Mouse (Mus musculus) kidney, postnatal 4 days (tissue): ENCODE measurements around the gene Rpl13.
A peak's percentile ranks its signal among the peaks of the same experiment; 100 is the strongest.

ENCODE experiments used
- DNase-seq, 2 experiments: peaks; one replicate each; pipeline ENCODE4 v3.0.0; 2021; ENCODE audit warnings: mixed read lengths in 2 of 2

Gene Rpl13

DNA sequence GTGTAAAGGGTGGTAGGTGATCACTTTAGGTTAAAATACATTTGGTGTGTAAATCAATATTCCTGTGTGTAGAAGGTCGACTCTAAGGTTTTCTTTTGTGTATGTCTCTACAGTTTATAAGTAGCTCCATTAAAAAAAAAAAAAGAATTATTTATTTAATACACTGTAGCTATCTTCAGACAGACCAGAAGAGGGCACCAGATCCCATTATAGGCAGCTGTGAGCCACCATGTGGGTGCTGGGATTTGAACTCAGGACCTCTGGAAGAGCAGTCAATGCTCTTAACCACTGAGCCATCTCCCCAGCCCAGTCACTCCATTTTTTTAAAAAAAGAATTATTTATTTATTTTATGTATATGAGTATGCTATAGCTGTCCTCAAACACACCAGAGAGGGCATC lies 5.9 kb downstream of the Rpl13 start:
- no peak for DNase-seq

DNA sequence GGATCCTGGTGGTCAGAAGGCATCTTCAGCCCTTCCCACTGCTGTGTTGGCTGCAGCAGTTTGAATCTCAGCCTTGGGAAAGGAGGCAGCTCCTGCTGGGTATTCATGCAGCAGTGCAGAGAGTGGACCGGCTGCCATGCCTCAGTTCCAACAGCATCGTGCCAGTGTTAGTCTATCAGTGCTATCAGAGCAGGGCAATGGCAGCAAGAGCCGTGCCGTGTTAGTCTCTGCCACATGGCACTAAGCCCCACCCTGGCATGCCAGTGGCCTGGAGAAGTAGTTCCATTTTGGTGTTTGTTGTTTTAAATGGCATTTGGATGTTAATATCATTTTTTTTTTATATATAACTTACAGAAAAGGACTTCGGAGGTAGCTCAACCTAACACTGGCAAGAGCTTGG lies 6.8 kb downstream of the Rpl13 start:
- DNase-seq = no peak

- peak; percentile 71 to 76 for DNase-seq
These were observed 8.5 kb downstream of the Rpl13 start for GRCm38 (mm10) chr8:123110649-123111048.

- no peak for DNase-seq
These were observed 10.7 kb downstream of the Rpl13 start for GRCm38 (mm10) chr8:123112892-123113291.

GRCm38 (mm10) chr8:123113908-123114469 lies 11.8 kb downstream of the Rpl13 start:
- DNase-seq = peak in 1 of 2 experiments; percentile 42

DNA sequence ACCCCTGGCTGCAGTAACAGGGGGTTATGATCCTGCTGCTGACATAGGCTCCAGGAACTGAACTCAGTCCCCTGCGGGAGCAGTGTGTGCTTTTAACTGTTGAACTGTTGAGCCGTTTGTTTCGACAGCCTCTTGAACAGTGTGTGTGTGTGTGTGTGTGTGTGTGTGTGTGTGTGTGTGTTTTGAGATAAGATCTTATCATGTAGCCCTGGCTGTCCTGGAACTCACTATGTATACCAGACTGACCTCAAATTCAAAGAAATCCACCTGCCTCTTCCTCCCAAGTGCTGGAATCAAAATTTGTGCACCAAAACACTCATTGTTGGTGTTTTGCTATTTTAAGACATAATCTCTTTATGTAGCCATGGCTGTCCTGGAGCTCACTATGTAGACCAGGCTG lies 12.5 kb downstream of the Rpl13 start:
- DNase-seq = no peak

GRCm38 (mm10) chr8:123117127-123117731 lies 15.1 kb downstream of the Rpl13 start, which contains the start of gene Cpne7:
Cpne7 (plus strand) TSS chr8:123117374.
- DNase-seq = peak; percentile 44 to 48

DNA sequence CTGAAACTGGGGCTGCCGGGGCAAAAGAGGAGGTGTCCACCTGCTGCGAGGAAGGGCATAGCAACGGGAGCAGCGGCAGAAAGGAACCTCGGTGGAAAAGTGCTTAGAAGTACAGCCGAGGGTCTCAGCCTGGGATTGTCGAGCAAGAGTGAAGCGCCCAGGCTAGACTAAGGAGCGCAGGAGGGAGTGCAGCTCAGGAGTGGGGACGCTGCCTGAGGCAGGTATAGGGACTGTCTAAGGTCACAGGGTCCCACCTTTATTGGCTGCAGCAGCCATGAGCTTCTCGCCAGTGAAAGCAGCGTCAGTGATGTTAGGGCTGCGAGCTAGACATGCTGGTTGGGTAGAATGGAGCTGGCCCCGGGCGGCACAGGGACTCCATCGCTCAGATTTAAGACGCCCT lies 15.6 kb downstream of the Rpl13 start:
- no peak for DNase-seq

DNA sequence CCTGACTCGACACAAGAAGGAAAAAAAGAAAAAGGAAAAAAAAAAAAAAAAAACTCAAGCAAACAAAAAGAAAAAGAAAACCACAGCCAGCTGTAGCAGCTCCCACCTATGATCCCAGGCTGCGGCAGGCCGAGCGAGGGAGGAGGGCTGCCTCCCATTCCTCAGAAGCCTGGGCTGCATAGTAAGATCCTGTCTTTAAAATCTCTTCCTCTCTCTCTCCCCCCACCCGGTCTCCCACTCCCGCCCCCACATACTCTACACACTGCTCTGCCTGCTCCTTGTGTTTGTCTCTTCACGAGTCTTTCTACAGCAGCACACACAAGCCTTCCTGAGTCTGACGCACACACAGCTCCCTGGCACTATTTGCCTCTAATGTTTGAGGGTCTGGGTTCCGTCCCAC lies 19.9 kb downstream of the Rpl13 start:
- peak; percentile 66 to 72 for DNase-seq

- no peak for DNase-seq
These were observed 20.5 kb downstream of the Rpl13 start for GRCm38 (mm10) chr8:123122670-123123069.

GRCm38 (mm10) chr8:123126193-123126816 lies 24.2 kb downstream of the Rpl13 start:
- DNase-seq = peak; percentile 85 to 87

DNA sequence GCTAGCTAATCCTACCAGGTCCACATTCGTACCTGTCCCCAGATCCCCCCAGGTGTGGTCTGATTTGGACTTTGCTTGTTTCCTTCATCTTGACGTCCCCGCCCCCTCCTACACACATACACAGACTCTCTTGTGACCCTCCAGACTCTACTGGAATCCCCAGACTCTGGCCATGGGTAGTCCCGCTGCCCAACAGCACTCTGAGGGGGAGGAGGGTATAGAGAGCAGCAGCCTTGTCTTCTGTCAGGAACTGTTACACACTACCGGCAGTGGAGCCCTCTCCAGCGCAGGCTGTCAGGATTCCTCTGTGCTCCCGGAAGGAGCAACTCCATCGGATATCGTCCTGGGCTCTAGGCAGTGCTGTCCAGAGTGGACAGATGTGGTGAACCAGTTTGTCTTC lies 28.9 kb downstream of the Rpl13 start:
- no peak for DNase-seq

DNA sequence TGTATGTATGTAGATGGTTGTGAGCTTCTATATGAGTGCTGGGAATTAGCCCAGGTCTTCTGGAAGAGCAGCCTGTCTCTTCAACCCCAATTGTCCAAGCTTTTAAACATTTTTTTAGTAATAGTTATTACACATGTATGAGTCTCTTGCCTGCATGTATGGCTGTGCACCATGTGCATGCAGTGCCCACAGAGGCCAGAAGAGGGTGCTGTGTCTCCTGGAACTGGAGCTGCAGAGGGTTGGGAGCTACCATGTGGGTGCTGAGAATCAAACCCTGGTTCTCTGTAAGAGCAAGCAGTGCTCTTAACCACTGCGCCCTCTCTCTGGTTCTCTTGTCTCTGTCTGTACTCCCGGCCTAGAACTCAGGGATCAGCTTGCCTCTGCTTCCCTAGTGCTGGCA lies 30.8 kb downstream of the Rpl13 start:
- DNase-seq = no peak

DNA sequence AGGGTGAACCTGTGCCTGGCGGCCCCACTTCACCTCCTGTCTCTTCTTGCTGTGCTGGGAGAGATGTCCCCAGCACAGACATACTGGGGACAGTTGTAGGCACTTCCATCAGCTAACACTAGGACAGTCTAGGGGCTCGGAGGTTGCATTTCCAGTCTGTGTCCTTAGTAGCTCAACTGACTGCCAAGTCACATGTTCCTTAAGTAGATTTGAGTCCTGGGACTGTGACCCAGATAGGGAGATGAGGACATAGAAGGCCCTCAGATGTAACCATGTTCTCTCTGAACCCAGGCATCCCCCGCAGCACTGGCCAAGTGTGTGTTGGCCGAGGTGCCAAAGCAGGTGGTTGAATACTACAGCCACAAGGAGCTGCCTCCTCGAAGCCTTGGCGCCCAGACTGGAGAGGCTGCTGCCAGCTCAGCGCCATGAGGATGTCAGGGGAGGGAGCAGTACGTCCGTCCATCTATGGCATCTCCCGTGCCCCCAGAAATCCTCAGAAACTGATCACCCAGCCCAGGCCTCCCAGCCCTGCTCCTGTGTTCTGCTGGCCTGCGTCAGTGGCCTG lies 32.1 kb downstream of the Rpl13 start:
- DNase-seq = no peak

GRCm38 (mm10) chr8:123135406-123135805 lies 33.3 kb downstream of the Rpl13 start:
- DNase-seq = no peak

- DNase-seq = peak in 1 of 2 experiments; percentile 50
These were observed 33.7 kb downstream of the Rpl13 start for GRCm38 (mm10) chr8:123135806-123136205.

GRCm38 (mm10) chr8:123136287-123136686 lies 34.1 kb downstream of the Rpl13 start:
- no peak for DNase-seq

DNA sequence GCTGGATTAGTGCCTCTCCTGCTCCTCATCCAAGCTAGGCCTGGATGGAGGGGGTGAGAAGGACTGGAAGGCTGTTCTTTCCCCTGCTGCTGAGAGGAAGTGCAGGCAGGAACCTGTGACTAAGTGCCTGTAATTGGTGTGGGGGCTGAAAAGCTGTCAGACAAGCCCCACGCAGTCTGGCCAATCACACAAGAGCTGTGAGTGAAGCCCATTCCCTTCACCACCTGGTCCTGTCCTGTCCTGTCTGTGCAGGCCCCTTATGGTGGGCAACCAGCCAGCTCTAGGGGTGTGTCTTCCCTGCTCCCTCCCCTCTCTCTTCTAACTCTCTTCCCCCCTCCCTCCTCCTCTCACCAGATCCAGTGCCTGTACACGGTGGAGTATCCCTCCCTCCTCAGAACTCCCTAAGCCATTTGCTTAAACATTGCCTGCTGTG lies 35.5 kb downstream of the Rpl13 start:
- peak; percentile 82 to 89 for DNase-seq

GRCm38 (mm10) chr8:123138741-123139140 lies 36.6 kb downstream of the Rpl13 start:
- no peak for DNase-seq

- peak; percentile 59 to 75 for DNase-seq
These were observed 39.8 kb downstream of the Rpl13 start for GRCm38 (mm10) chr8:123141741-123142462.

GRCm38 (mm10) chr8:123145279-123145678 lies 43.1 kb downstream of the Rpl13 start:
- peak; percentile 71 to 77 for DNase-seq

DNA sequence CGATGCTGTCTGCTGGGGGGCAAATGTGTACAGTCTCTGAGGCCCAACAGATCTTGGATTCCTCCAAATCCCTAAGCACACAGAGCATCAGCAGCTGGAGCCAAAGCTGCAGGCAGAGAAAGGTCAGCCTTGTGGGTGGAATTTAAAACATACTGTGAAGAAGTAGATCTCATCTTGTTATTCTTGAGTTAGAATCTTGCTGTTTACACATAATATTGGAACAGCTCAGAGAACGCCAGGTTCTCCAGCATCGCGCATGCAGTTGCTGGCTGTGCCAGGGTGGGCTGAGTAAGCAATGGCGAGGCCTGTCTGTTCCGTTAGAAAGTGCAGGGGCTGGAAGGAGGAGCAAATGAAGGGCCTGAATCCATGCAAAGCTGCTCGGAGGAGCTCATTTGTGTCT lies 44.2 kb downstream of the Rpl13 start:
- DNase-seq = peak in 1 of 2 experiments; percentile 32

DNA sequence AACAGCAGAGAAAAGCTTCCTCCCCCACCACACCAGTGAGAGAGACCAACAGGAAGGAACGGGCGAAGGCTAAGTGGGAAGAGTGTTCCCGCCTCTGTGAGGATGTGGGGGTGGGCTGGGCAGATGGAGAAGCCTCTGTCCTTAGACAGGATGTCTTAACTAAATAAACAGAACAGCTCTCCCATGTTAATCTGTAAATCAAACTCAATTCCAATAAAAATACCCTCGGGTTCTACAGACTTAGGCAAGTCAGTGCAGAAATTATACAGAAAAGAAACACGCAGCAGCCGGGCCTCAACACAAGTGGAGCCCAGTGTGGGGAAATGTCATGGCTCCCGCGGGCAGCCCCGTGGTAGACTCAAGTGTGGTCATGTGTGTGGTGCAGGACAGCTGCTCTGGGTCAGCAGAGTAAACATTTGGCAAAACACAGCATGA lies 48.6 kb downstream of the Rpl13 start:
- peak; percentile 58 to 73 for DNase-seq
